Mouse (Mus musculus): ENCODE results near the gene Gpsm3.
A peak's percentile ranks its signal among the peaks of the same experiment; 100 is the strongest.

GRCm38 (mm10) chr17:34572361-34572760 lies 17.2 kb upstream of the Gpsm3 start:
- TF ChIP-seq CTCF (IDR thresholded peaks at IDR 0.05; ENCODE audit: low read depth, low read length), result peak; percentile 68
- TF ChIP-seq EP300 (IDR thresholded peaks at IDR 0.05; ENCODE audit: insufficient read depth, low read depth, low read length), result no peak
- no peak for TF ChIP-seq POLR2A (IDR thresholded peaks at IDR 0.05; ENCODE audit: insufficient read depth, low read length)

Data from ES-Bruce4 (cell line).